Mouse (Mus musculus): Measurements from ENCODE around the gene Cracr2a.

DNA sequence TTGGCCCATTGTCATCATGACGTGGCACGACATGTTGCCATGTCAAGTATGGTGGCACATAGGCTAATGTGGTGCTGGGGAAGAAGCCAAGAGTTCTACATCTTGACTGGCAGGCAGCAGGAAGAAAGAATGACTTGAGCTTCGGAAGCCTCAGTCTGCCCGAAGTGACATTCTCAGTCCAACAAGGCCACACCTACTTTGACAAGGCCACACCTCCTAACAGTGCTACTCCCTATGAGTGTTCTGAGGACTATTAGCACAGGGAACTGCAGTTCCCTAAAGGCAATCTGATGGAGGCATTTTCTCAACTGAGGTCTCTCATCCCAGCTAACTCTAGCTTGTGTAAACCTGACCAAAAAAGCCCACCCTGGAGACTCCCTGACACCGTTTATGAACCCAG lies 21.5 kb upstream of the Cracr2a start:
- no peak for TF ChIP-seq POLR2AphosphoS5 (IDR thresholded peaks at IDR 0.05; ENCODE audit: insufficient replicate concordance, low read depth, low read length)
- TF ChIP-seq CTCF (IDR thresholded peaks at IDR 0.05; ENCODE audit: low read depth, low read length) = no peak

Data from G1E (cell line).